Mouse (Mus musculus) embryonic facial prominence, embryonic 11.5 days (tissue): ENCODE data around the gene Col4a1. TPM values are rescaled to one million over a fixed set of nuclear protein-coding genes. Genes with fewer than 3 reads are reported as not detected.

Source experiments
- ATAC-seq: fragments of 200-750 bp; cut with Nextera tagmentation; replicated peaks from 2 replicates; pipeline ENCODE4 v1.8.0; 2017; ENCODE audit warnings: low read depth; ENCODE audit not compliant: insufficient number of reproducible peaks, low FRiP score, low TSS enrichment
- DNase-seq: peaks from one replicate; pipeline ENCODE4 v3.0.0-alpha.2; 2015; ENCODE audit warnings: low spot score
- H3K27ac ChIP-seq: fragments of 300-500 bp; sonication (generic); replicated peaks from 2 replicates; pipeline ENCODE4 v1.5.1; 2014; ENCODE audit warnings: mild to moderate bottlenecking, low read depth, low read length, control low read depth
- H3K27me3 ChIP-seq: fragments of 300-500 bp; sonication (generic); 2 replicates; pipeline ENCODE4 v1.6.1; 2014; ENCODE audit warnings: mild to moderate bottlenecking, low read length, moderate library complexity, mixed read lengths; ENCODE audit not compliant: control insufficient read depth, insufficient read depth
- H3K36me3 ChIP-seq: fragments of 300-500 bp; sonication (generic); replicated peaks from 2 replicates; pipeline ENCODE4 v1.6.1; 2014; ENCODE audit warnings: low read depth, mild to moderate bottlenecking, low read length, moderate library complexity, mixed read lengths; ENCODE audit not compliant: control insufficient read depth, insufficient read depth
- H3K4me1 ChIP-seq: fragments of 300-500 bp; sonication (generic); 2 replicates; pipeline ENCODE4 v1.6.1; 2014; ENCODE audit warnings: low read length, mixed read lengths; ENCODE audit not compliant: control insufficient read depth, insufficient read depth
- H3K4me2 ChIP-seq: fragments of 300-500 bp; sonication (generic); 2 replicates; pipeline ENCODE4 v1.6.1; 2014; ENCODE audit warnings: low read depth, mild to moderate bottlenecking, control low read depth, low read length, moderate library complexity
- H3K4me3 ChIP-seq: fragments of 300-500 bp; sonication (generic); 2 replicates; pipeline ENCODE4 v1.5.1; 2014; ENCODE audit warnings: low read depth, low read length, control low read depth
- H3K9ac ChIP-seq: fragments of 300-500 bp; sonication (generic); replicated peaks from 2 replicates; pipeline ENCODE4 v1.6.1; 2014; ENCODE audit warnings: mild to moderate bottlenecking, control low read depth, low read length
- H3K9me3 ChIP-seq: fragments of 300-500 bp; sonication (generic); replicated peaks from 2 replicates; pipeline ENCODE4 v1.6.1; 2016; ENCODE audit warnings: mild to moderate bottlenecking, low read length, inconsistent platforms, mixed read lengths; ENCODE audit not compliant: control insufficient read depth
- WGBS: fragments of 180-500 bp; shearing (Covaris S2); extraction: QIAGEN DNeasy Blood & Tissue Kit; methylation state at CpG from one replicate; pipeline ENCODE4 v1.1.7; 2014; 5-methylcytosine and 5-hydroxymethylcytosine counted together
- polyA plus RNA-seq: library from polyadenylated mRNA; unstranded; fragments of >200 nt; fragmentation: Nextera tagmentation; extraction: Ambion mirVana; gene quantifications from 2 replicates; pipeline ENCODE4 v1.2.1, GENCODE M21; 2014

Gene Col4a1
- polyA plus RNA-seq, 1 experiment from 2014 or later = 93.6 TPM

- no peaks in the 10 kb centered on the region for H3K36me3 ChIP-seq
- 64% methylated on average over 2 of the region's 2 CpGs for WGBS
- H3K9me3 ChIP-seq = no peaks in the 10 kb centered on the region
- H3K4me2 ChIP-seq = no peak overlapping the region
- DNase-seq = no peak
- H3K4me3 ChIP-seq = no peak overlapping the region
- no peak overlapping the region for H3K27ac ChIP-seq
- no peak for ATAC-seq
- H3K9ac ChIP-seq = no peak overlapping the region
- H3K4me1 ChIP-seq = no peaks in the 10 kb centered on the region; the same call in 1 of the 2 replicates
- H3K27me3 ChIP-seq = no peaks in the 10 kb centered on the region; the same call in 1 of the 2 replicates
Measured at GRCm38 (mm10) chr8:11258517-11259136, 54.0 kb downstream of the Col4a1 start.

- DNase-seq (no peak), ATAC-seq (no peak)
- no peak overlapping the region for H3K27ac ChIP-seq
- H3K4me2 ChIP-seq = no peak overlapping the region
- H3K4me3 ChIP-seq = no peak overlapping the region
- H3K9me3 ChIP-seq = no peaks in the 10 kb centered on the region
- H3K27me3 ChIP-seq = no peaks in the 10 kb centered on the region; the same call in 1 of the 2 replicates
- no peak overlapping the region for H3K9ac ChIP-seq
- WGBS = 91% methylated on average over 13 of the region's 13 CpGs
- H3K36me3 ChIP-seq = no peaks in the 10 kb centered on the region
- H3K4me1 ChIP-seq = no peaks in the 10 kb centered on the region; the same call in 1 of the 2 replicates
Measured at GRCm38 (mm10) chr8:11257079-11258017, 55.3 kb downstream of the Col4a1 start.

GRCm38 (mm10) chr8:11256405-11256804, 56.2 kb downstream of the Col4a1 start:
- no peaks in the 10 kb centered on the region for H3K4me1 ChIP-seq
- H3K9ac ChIP-seq = no peak overlapping the region
- ATAC-seq = no peak
- H3K4me2 ChIP-seq = no peak overlapping the region
- no peak for DNase-seq
- no peak overlapping the region for H3K4me3 ChIP-seq
- no peak overlapping the region for H3K27ac ChIP-seq
- H3K27me3 ChIP-seq = no peaks in the 10 kb centered on the region
- WGBS = 80% methylated on average over 7 of the region's 7 CpGs
- no peaks in the 10 kb centered on the region for H3K36me3 ChIP-seq
- no peaks in the 10 kb centered on the region for H3K9me3 ChIP-seq

GRCm38 (mm10) chr8:11255680-11256079, 56.9 kb downstream of the Col4a1 start:
- H3K9ac ChIP-seq = no peak overlapping the region

GRCm38 (mm10) chr8:11254914-11255530, 57.6 kb downstream of the Col4a1 start:
- no peaks in the 10 kb centered on the region for H3K4me1 ChIP-seq
- WGBS = 85% methylated on average over 10 of the region's 10 CpGs
- H3K9ac ChIP-seq = no peak overlapping the region
- no peak overlapping the region for H3K4me3 ChIP-seq
- H3K27ac ChIP-seq = no peak overlapping the region
- ATAC-seq (no peak), DNase-seq (no peak)
- H3K36me3 ChIP-seq = no peaks in the 10 kb centered on the region
- no peaks in the 10 kb centered on the region for H3K27me3 ChIP-seq
- H3K4me2 ChIP-seq = no peak overlapping the region
- H3K9me3 ChIP-seq = no peaks in the 10 kb centered on the region

More at GRCm38 (mm10) chr8:11255680-11256079, 56.9 kb downstream of the Col4a1 start:
- no peaks in the 10 kb centered on the region for H3K4me1 ChIP-seq
- DNase-seq = no peak
- H3K27ac ChIP-seq = no peak overlapping the region
- no peaks in the 10 kb centered on the region for H3K9me3 ChIP-seq
- ATAC-seq = no peak
- no peak overlapping the region for H3K4me3 ChIP-seq
- 68% methylated on average over 7 of the region's 7 CpGs for WGBS
- H3K4me2 ChIP-seq = no peak overlapping the region
- no peaks in the 10 kb centered on the region for H3K36me3 ChIP-seq
- H3K27me3 ChIP-seq = no peaks in the 10 kb centered on the region

- 71% methylated on average over 2 of the region's 2 CpGs for WGBS
Measured at GRCm38 (mm10) chr8:11254510-11254909, 58.1 kb downstream of the Col4a1 start.

GRCm38 (mm10) chr8:11253556-11253955, 59.1 kb downstream of the Col4a1 start:
- peak; percentile 68; the same call in 1 of the 2 replicates for ATAC-seq
- 55% methylated on average over 1 of the region's 1 CpGs for whole genome bisulfite sequencing

More at GRCm38 (mm10) chr8:11254510-11254909, 58.1 kb downstream of the Col4a1 start:
- Histone ChIP-seq H3K9me3 (no peaks in the 10 kb centered on the region), H3K4me3 (no peak overlapping the region), H3K27me3 (no peaks in the 10 kb centered on the region), H3K4me1 (no peaks in the 10 kb centered on the region), H3K27ac (no peak overlapping the region), H3K9ac (no peak overlapping the region), H3K4me2 (no peak overlapping the region), H3K36me3 (no peaks in the 10 kb centered on the region)
- DNase-seq (no peak), ATAC-seq (no peak)

More at GRCm38 (mm10) chr8:11253556-11253955, 59.1 kb downstream of the Col4a1 start:
- Histone ChIP-seq H3K27ac (no peak overlapping the region), H3K4me1 (no peaks in the 10 kb centered on the region), H3K9me3 (no peaks in the 10 kb centered on the region), H3K4me3 (no peak overlapping the region), H3K4me2 (no peak overlapping the region), H3K27me3 (no peaks in the 10 kb centered on the region), H3K36me3 (no peaks in the 10 kb centered on the region), H3K9ac (no peak overlapping the region)
- peak; percentile 83 for DNase-seq
